Mouse (Mus musculus) limb, embryonic 10.5 days (tissue): ENCODE data around the gene Hps5. TPM values are rescaled to one million over a fixed set of nuclear protein-coding genes. Genes with fewer than 3 reads are reported as not detected.

Experiments used
- DNase-seq: peaks from one replicate; pipeline ENCODE4 v3.0.0-alpha.2; 2017; ENCODE audit warnings: low spot score
- H3K27ac ChIP-seq: fragments of 300-500 bp; sonication (generic); 2 replicates; pipeline ENCODE4 v1.5.1; 2016; ENCODE audit warnings: mild to moderate bottlenecking
- H3K27me3 ChIP-seq: fragments of 300-500 bp; sonication (generic); 2 replicates; pipeline ENCODE4 v1.6.1; 2016; ENCODE audit warnings: low read depth, mild to moderate bottlenecking; ENCODE audit not compliant: poor library complexity, severe bottlenecking
- H3K36me3 ChIP-seq: fragments of 300-500 bp; sonication (generic); 2 replicates; pipeline ENCODE4 v1.6.1; 2016; ENCODE audit warnings: mild to moderate bottlenecking, moderate library complexity
- H3K4me1 ChIP-seq: fragments of 300-500 bp; sonication (generic); 2 replicates; pipeline ENCODE4 v1.6.1; 2016
- H3K4me3 ChIP-seq: fragments of 300-500 bp; sonication (generic); 2 replicates; pipeline ENCODE4 v1.5.1; 2016; ENCODE audit warnings: mild to moderate bottlenecking, moderate library complexity
- H3K9me3 ChIP-seq: fragments of 300-500 bp; sonication (generic); replicated peaks from 2 replicates; pipeline ENCODE4 v1.6.1; 2016; ENCODE audit warnings: mild to moderate bottlenecking
- WGBS: fragments of 180-500 bp; shearing (Covaris S2); methylation state at CpG from one replicate; pipeline ENCODE4 v1.1.7; 2016; 5-methylcytosine and 5-hydroxymethylcytosine counted together
- polyA plus RNA-seq: library from polyadenylated mRNA; unstranded; fragments of >200 nt; fragmentation: Nextera tagmentation; extraction: Ambion mirVana; gene quantifications from 2 replicates; pipeline ENCODE4 v1.2.1, GENCODE M21; 2016

Hps5 gene
- polyA plus RNA-seq = 19.0 and 19.5 TPM in 2 replicates

DNA sequence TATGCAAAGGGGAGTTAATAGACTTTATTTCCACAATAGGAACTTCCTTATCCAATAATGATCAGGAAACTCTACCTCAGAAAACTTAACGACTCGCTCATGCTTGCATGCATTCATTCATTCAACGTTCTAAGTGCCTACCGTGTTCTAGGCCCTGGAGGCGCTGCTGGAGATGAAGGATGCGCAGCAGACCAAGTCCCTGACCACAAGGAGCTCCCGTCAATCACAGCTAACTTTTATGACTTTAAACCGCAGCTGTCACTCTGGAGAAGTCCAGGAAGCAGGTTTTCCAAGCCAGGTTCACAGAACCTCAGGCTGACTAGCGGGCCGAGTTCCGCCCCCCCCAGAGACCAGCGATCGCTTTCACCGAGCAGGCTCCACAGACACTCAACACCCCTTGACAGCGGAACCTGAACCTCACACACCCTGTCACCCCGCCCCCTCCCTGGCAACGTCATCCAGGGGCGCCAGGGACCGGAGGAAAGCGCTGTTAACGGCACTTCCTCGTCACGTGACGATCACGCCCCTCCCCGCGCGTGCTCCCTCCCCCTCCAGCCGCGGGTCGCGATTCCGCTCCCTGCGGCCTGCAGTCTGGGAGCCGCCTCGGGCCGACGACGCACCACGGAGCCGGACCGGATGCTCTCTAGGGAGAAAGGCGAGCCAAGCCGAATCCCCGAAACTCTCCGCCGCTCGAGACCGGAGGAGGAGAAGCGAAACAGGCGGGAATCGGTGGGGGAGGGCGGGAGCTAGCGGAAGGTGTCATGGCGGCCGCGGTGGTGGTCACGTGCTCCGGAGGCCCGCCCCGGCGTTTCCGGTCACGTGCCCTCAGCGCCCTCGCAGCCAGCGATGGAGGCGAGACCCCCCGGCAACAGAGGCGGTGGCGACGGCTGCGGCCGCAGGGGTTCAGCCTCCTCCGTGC, at the start of gene Hps5, which contains the start of gene Gtf2h1:
TSS of gene Hps5 (minus strand) at position 778 of the 919 bp plus-strand sequence.
TSS of gene Gtf2h1 (plus strand) at position 817 of the 919 bp plus-strand sequence.
- under 1% methylated on average over 75 of the region's 75 CpGs for WGBS
- peak within 1 kb of the TSS; percentile 83 for H3K4me3 ChIP-seq
- H3K4me1 ChIP-seq = peaks cover 18% of the 10 kb centered on the region
- H3K27me3 ChIP-seq = no peaks in the 10 kb centered on the region
- DNase-seq = peak; percentile 99
- H3K9me3 ChIP-seq = no peaks in the 10 kb centered on the region
- H3K36me3 ChIP-seq = peaks cover 26% of the 10 kb centered on the region
- peak within 1 kb of the TSS; percentile 100 for H3K27ac ChIP-seq

DNA sequence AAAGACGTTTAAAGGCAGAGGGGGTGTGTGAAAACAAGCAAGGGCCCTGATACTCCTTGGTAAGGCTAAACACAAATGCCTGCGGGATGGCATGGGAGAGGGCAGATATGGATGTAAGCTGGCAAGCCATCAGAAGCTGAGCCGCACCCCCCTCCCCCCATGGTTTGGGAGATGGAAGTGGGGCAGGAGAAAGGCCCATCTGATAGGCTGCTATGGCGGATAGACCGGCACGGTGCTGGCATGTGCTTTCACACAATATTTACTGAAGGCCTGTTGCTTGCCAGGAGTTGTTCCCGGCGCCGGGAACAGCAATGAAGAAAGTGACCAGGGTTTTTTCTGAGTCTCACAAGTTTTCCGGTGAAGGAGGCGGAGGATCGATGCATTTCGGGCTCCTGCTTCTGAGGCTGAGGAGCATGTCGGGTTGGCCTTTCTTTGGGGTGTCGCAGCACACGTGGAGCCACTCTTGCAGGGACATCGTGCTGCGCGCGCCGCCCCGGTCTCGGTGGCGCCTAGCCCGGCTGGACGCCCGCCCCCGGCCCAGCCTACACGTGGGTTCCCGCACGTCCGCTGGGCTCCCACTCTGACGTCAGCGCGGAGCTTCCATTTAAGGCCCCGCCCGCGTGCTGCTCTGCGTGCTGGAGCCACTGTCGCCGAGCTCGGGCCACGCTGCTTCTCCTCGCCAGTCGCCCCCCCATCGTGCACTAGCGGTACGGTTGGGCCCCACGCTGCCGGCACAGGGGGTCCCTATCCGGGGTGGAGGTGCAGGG, 49.5 kb upstream of the Hps5 start:
- 1% methylated on average over 51 of the region's 51 CpGs for WGBS
- peaks cover 27% of the 10 kb centered on the region for H3K27me3 ChIP-seq
- peaks cover 17% of the 10 kb centered on the region for H3K4me1 ChIP-seq
- H3K36me3 ChIP-seq = peaks cover 34% of the 10 kb centered on the region
- peak overlapping the region; percentile 92 for H3K4me3 ChIP-seq
- no peaks in the 10 kb centered on the region for H3K9me3 ChIP-seq
- H3K27ac ChIP-seq = peak overlapping the region; percentile 98
- peak; percentile 97 for DNase-seq

DNA sequence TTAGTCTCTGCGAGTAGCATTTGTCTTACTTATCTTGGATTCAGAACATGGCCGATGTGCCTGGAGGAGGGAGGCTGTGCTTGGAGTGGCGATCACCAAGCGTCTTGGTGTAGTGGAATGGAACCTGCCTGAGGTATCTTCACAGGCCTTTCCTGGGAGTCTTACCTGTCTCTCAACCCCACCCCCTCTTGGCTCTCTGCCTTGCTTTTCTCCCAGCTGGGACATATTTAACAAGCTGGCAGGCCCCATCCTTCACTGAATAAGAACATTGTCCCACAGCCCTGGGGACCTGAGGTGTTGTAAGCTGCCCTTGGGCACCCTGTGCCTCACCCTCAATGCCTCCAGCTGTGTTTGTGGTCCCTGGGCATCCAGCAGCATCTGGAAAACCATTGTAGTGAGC, 47.7 kb upstream of the Hps5 start:
- H3K27me3 ChIP-seq = peaks cover 36% of the 10 kb centered on the region
- peaks cover 29% of the 10 kb centered on the region for H3K4me1 ChIP-seq
- peak overlapping the region; percentile 17; the same call in 1 of the 2 replicates for H3K27ac ChIP-seq
- WGBS = 89% methylated on average over 4 of the region's 4 CpGs
- H3K4me3 ChIP-seq = no peak overlapping the region
- H3K9me3 ChIP-seq = no peaks in the 10 kb centered on the region
- DNase-seq = no peak
- peaks cover 16% of the 10 kb centered on the region for H3K36me3 ChIP-seq

GRCm38 (mm10) chr7:46842278-46842677, 46.4 kb upstream of the Hps5 start:
- peaks cover 38% of the 10 kb centered on the region for H3K4me1 ChIP-seq
- 27% methylated on average over 5 of the region's 5 CpGs for WGBS

DNA sequence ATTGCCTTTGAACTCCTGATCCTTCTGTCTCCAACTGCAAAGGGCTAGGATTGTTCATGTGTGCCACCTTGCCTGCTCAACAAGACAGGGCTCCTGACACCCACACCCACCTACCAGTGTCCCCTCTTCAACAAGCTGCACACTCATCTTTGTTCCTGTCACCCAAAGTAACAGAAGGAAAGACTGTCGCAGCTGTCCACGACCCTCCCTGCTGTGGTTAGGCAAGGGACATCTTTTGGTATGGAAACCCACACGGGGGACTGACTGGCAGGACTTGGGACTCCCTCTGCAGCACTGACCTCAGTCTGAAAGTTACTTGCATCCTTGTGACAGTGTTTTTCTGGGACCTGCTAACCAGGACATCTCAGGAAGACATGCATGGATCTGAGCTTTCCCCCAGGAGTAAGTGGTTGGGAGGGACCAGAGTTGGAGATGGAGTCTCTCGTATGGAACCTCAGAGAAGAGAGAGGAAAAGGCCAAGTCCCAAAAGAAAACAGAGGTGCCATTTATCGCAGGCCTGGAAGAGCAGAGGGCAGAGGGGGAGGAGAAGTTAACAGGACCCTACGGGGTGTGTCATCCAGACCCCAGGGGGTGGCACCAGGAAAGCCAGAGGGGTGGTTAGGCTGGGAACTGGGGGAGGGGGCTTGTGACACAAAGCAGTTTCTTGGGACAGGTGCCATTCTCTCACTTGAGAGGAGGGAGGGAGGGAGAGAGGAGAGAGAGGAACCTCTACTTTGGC, 45.1 kb upstream of the Hps5 start, which contains the start of gene Ldha:
TSS of gene Ldha (plus strand) at position 689 of the 739 bp plus-strand sequence.
- no peak within 1 kb of the TSS for H3K4me3 ChIP-seq
- H3K9me3 ChIP-seq = no peaks in the 10 kb centered on the region
- H3K4me1 ChIP-seq = peaks cover 30% of the 10 kb centered on the region
- no peak within 1 kb of the TSS for H3K27ac ChIP-seq
- H3K27me3 ChIP-seq = peaks cover 36% of the 10 kb centered on the region
- 10% methylated on average over 6 of the region's 6 CpGs for WGBS
- DNase-seq = no peak
- no peaks in the 10 kb centered on the region for H3K36me3 ChIP-seq

More at GRCm38 (mm10) chr7:46842278-46842677, 46.4 kb upstream of the Hps5 start:
- DNase-seq = no peak
- Histone ChIP-seq H3K36me3 (peaks cover 3% of the 10 kb centered on the region), H3K4me3 (no peak overlapping the region), H3K9me3 (no peaks in the 10 kb centered on the region), H3K27me3 (peaks cover 36% of the 10 kb centered on the region), H3K27ac (no peak overlapping the region)

DNA sequence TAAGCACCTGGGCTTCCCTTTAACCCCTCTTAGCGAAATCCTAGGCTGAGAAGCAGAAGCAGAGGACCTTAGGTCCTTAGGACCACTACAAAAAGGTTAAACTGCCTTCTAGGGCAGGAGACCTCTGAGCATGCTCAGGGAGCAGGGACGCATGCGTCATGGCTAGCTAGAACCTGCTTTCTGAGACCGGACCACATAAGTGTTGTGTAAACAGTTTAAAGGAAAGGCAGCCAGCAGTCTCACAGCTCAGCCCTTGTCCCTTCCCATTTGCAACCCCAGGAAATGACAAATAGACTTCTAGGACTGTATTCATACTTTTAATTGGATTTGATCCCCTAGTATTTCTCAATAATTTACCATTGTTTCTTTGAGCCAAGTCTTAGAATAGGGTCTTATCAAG, 44.5 kb upstream of the Hps5 start:
- Histone ChIP-seq H3K9me3 (no peaks in the 10 kb centered on the region), H3K27me3 (peaks cover 36% of the 10 kb centered on the region), H3K4me1 (peaks cover 29% of the 10 kb centered on the region), H3K36me3 (no peaks in the 10 kb centered on the region), H3K4me3 (no peak overlapping the region), H3K27ac (no peak overlapping the region)
- no peak for DNase-seq
- WGBS = 38% methylated on average over 4 of the region's 4 CpGs

- 63% methylated on average over 5 of the region's 5 CpGs for WGBS
- peaks cover 24% of the 10 kb centered on the region for H3K4me1 ChIP-seq
- no peak overlapping the region for H3K27ac ChIP-seq
- H3K27me3 ChIP-seq = peaks cover 36% of the 10 kb centered on the region
- no peaks in the 10 kb centered on the region for H3K36me3 ChIP-seq
- H3K9me3 ChIP-seq = no peaks in the 10 kb centered on the region
- H3K4me3 ChIP-seq = no peak overlapping the region
- no peak for DNase-seq
Measured at GRCm38 (mm10) chr7:46839861-46840260, 44.0 kb upstream of the Hps5 start.

DNA sequence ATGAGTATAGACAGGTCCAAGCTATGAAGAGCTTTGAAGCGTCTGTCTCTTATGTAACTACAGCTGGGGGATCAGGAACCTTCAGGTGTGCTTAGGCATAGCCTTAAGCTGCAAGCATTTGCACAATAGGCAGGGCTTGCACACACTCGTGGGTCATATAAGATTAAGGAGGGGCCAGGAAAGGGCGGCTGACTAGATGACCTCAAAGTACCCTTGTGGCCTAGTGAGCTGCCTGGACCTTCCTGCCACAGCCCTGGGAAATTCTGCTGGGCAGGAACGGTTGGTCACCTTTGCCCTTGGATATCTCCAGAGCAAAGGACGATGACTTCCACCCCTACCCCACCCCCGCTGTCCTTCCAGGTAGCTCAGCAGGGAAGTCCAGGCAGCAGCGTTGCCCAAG, 43.6 kb upstream of the Hps5 start:
- peaks cover 36% of the 10 kb centered on the region for H3K27me3 ChIP-seq
- DNase-seq = no peak
- H3K4me1 ChIP-seq = peaks cover 22% of the 10 kb centered on the region
- no peaks in the 10 kb centered on the region for H3K36me3 ChIP-seq
- H3K4me3 ChIP-seq = no peak overlapping the region
- WGBS = 18% methylated on average over 7 of the region's 7 CpGs
- H3K27ac ChIP-seq = no peak overlapping the region
- H3K9me3 ChIP-seq = no peaks in the 10 kb centered on the region

DNA sequence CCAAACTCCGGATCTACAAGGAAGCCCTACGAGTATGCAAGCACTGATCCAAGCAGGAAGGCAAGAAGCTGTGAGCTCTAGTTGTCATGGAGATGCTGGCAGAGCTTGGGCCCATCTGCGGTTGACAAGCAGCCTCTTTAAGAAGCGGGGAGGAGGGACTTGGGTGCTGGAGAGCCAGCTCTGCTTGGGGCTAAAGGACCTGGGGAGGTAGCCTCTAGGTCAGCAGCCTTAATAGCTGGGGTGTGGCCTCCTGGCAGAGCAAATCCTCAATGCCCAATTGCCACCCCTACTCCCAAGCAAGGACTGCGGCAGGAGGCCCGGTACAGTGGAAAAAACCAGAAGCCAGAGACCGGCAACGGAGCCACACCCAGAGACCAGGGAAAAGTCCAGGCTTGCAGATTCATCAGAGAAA, 43.0 kb upstream of the Hps5 start:
- Histone ChIP-seq H3K27me3 (peaks cover 36% of the 10 kb centered on the region), H3K4me1 (peaks cover 22% of the 10 kb centered on the region), H3K36me3 (no peaks in the 10 kb centered on the region), H3K27ac (peak overlapping the region; percentile 53; the same call in 1 of the 2 replicates), H3K9me3 (no peaks in the 10 kb centered on the region), H3K4me3 (no peak overlapping the region; the same call in 1 of the 2 replicates)
- no peak for DNase-seq
- 5% methylated on average over 8 of the region's 8 CpGs for WGBS

DNA sequence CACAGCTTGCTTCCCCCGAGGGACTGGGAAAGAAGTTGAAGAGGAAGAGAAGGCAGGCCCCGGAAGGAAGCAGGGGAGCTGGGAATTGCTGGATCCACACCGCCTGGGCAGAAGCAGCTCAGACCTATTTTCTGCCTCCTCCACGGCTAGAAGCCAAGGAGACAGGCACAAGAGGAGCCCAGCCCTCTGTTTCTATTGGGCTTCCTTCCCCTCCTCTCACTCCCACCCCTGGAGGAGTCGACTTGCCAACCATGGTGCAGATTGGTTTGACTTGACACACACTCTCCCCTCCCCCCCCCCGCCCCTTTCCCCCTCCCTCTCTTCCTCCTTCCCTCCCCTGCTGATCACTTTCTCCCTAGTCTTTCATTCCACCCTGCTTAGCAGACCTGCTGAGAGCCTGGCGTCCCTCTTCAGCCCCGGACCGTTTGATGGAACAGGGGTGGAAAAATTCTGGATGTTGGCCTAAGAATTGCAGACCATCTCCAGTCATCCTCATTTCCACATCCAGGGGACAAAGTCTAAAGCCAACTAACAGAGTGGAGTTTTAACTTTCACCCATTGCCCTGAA, 42.3 kb upstream of the Hps5 start:
- H3K4me1 ChIP-seq = peaks cover 22% of the 10 kb centered on the region

DNA sequence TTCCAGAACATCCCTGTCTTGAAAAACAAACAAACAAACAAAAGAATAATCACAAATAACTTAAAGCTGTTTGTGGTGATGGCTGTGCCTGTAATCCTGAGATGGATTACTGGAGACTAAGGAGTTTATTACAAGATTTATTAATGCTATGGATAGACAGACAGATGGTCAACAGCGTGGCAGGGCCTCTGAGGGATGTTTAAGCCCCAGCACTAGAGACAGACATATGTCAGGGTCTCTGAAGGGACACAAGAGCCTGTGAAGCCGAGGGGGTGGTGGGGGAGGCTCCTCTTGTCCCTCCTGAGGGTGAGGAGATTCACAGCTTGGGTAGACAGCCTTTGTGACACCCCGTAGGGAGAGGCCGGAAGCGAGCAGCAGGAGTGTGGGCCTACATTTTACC, 41.2 kb upstream of the Hps5 start:
- Histone ChIP-seq H3K36me3 (no peaks in the 10 kb centered on the region), H3K4me3 (no peak overlapping the region), H3K4me1 (peaks cover 22% of the 10 kb centered on the region), H3K27me3 (peaks cover 26% of the 10 kb centered on the region), H3K9me3 (no peaks in the 10 kb centered on the region), H3K27ac (no peak overlapping the region)
- WGBS = 36% methylated on average over 5 of the region's 5 CpGs
- no peak for DNase-seq

More for the DNA sequence above, 42.3 kb upstream of the Hps5 start:
- Histone ChIP-seq H3K36me3 (no peaks in the 10 kb centered on the region), H3K4me3 (no peak overlapping the region; the same call in none of the 2 replicates), H3K27me3 (peaks cover 36% of the 10 kb centered on the region), H3K9me3 (no peaks in the 10 kb centered on the region), H3K27ac (peak overlapping the region; percentile 64)
- WGBS = 2% methylated on average over 9 of the region's 9 CpGs
- DNase-seq = peak; percentile 46

GRCm38 (mm10) chr7:46836357-46836756, 40.5 kb upstream of the Hps5 start:
- 78% methylated on average over 5 of the region's 5 CpGs for WGBS
- no peak overlapping the region for H3K4me3 ChIP-seq
- no peak overlapping the region for H3K27ac ChIP-seq
- DNase-seq = no peak
- H3K4me1 ChIP-seq = peaks cover 22% of the 10 kb centered on the region
- H3K27me3 ChIP-seq = peaks cover 19% of the 10 kb centered on the region
- H3K9me3 ChIP-seq = no peaks in the 10 kb centered on the region
- no peaks in the 10 kb centered on the region for H3K36me3 ChIP-seq
